Mouse (Mus musculus) spleen, adult 12 weeks (tissue): ENCODE results near the gene Pxmp4.

Experiments
- DNase-seq: peaks from one replicate; pipeline ENCODE4 v3.0.0; 2022; ENCODE audit warnings: low spot score

Pxmp4 gene

DNA sequence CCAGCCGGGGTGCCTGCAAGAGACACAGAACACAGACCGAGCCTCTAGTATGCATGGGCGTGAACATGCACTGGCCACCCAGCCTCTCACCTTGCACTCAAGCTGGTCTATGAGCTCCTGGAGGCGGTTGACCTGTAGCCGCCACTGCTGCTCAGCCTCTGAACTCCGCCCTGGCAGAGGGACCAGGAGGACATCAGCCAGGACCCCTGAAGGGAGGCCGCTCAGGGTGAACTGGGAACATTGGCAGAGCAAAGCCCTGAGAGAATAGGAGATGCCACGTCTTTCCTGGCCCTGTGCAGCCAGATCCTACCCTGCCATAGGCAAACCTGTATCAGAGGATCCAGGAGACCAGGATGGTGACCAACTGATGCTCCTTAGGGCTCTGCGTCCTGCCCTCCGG lies 56.8 kb downstream of the Pxmp4 start, which contains the start of gene 1700003F12Rik:
Gene 1700003F12Rik, plus strand, starts transcription at position 375 of the 400 bp plus-strand sequence.
- no peak for DNase-seq

DNA sequence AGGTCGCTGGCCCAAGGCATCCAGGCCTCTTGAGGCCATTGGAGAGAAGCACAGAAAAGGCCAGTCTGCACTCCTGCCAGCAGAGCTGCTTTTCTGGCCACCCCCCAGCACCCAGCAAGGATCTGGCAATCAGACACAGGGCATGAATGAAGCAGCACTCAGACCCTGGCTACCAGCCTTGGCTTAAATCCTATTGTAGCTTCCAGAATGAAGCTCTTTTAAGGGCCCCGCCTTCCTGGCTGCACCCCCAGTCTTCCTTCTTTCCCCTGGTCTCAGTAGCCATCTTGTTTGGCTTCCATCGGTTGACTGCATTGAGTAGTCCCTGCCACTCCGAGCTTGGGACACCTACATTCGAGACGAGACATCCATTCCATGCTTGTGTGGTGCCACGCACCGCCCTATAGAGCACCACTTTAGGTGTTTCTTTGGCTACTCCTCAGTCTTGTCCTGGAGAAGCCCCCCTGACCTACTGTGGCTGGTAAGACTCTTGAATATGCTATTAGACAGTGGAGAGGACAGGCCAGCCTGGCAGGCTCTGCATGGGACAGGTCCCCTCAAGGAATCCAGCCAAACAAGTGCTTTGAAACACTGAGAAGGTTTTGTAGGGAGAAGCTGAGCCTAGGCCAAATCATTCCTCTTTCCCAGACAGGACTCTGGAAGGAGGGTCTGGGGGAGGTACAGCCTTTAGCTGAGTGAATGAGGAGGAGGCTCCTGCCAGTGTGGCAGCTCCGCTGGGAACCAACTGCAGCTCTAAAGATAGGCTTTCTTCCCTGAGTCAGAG lies 59.8 kb downstream of the Pxmp4 start:
- no peak for DNase-seq

DNA sequence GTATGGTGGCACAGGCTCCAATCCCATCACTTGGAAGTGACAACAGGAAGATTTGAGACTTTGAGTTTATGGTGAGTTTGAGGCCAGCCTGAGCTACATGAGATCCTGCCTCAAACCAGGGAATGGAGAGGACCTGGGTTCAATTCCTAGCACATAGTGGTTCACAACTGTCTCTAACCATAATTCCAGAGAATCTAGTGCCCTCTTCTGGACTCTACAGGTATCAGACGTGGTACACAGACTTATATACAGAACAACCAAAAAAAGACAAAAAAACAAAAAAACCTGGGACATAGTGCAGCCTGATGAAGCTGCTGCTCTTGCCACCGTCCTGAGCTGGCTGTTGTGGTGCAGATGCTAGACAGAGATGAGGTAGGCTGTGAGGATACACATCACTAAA lies 61.9 kb downstream of the Pxmp4 start:
- DNase-seq: no peak

DNA sequence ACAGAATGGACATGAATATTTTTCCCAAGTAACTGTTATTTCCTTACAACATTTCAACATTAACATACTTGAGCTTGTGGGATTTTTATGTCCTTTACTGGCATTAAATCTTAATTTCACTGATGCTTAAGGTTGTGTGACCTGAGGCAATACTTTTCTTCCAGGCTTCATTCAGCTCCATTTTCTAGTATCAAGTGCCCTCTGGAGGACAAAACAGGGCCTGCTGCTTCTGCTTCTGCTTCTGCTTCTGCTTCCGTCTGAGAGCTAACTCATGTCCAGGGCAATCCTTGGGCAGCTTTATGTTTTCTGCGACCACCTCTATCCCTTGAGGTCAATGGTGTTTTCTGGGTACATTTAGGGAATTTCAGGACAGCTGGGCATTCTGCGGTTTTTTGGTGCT lies 63.8 kb downstream of the Pxmp4 start:
- DNase-seq: no peak

DNA sequence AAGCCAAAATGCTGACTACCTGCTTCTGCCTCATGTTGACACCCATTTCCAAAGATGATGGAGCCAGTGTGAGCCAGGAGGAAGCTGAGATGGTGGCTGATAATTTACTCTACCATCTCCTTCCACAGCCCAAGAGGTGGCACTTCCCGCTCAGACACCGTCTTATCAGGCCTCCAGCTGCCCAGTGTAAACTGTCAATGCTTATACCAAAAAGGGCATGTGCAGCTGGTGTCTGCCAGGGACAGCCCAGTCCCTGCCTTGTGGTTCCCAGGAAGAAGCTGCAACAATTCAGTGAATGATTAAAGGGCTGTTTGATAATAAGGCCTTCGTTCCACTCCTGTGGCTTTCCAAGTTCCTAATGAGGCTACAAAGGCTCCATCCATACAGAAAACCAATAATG lies 64.8 kb downstream of the Pxmp4 start:
- no peak for DNase-seq

DNA sequence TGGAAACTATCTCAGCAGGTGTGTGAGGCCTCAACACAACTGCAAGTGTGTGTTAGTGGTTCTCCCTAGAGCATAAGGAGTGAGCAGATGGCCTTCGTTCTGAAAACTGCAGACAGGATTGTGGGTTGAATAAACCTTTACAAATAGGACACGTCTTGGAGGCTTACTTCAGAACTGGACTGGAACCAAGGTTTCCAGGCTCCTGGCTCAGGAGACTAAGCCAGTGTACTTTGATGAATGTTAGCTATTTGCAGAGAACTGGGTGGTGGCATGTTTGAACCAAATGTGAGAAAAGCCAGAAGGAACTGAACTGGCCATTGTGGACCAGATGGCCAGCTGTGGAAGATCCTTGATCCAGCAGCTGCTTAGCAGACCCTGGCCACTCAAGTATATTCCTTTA lies 65.2 kb downstream of the Pxmp4 start:
- no peak for DNase-seq
